Mouse (Mus musculus): ENCODE measurements around the gene Ei24.

DNA sequence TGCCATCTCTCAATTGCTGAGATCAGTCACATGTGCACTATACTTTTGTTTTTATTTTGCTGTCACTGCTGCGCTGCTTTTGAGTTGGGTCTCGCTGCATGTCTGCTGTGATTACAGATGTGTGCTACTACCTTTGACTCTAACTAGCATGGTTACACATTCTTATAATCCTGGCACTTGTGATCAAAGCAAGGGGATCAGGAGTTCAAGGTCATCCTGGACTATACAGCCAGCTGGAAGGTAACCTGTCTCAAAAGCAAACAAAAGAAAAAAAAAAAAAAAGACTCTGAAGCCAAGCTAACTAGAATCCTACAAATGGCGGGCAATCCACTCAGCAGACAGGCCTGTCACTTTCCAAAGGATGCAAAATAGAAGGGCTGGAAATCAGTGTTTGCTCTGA, 5.0 kb downstream of the Ei24 start:
- TF ChIP-seq CTCF (IDR thresholded peaks at IDR 0.05; ENCODE audit: control insufficient read depth, insufficient read depth, low read length) = no peak
- TF ChIP-seq POLR2A (IDR thresholded peaks at IDR 0.05; ENCODE audit: borderline replicate concordance, control insufficient read depth, low read depth, low read length) = no peak
